Comparison of ENCODE assay signal across 16 mouse cellular contexts in the genomic region with DNA sequence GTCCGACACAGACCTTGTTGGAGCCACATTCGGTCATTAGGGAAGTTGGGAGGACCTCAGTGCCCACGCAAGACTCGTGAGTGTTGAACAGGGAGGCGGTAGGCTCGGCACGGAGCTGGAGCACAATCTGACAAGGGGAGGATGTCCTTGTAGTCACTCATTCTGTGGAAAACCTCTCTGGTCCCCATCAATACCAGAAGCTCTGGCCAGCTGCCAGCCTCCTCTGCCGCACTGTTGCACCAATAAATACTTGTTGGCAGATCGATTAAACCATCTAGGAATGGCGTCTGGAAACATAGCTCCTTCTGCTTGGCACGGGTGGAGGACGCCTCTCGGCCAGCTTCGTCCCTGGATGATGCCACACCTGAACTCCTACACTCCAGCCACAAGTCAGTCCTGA. TPM values are rescaled to one million over a fixed set of nuclear protein-coding genes. Genes with fewer than 3 reads are reported as not detected.
DNase-seq lines count a peak whose midpoint lies in the region; ATAC-seq and TF ChIP-seq lines count a peak whose summit lies in the region.
"Had no signal": no experiment of that assay in that cellular context is flagged by ENCODE, and none has a peak within 500 bp of the region (broad histone marks: within the 10 kb centered on the region; RNA-seq: fewer than 3 reads in every experiment).

No protein-coding gene starts in this region.

- no peaks in the 10 kb centered on the region; the same call in 1 of the 2 replicates for H3K9me3 ChIP-seq in hindbrain, embryonic 10.5 days
- no peaks in the 10 kb centered on the region for H3K9me3 ChIP-seq in hindbrain, postnatal 0 days (ENCODE audit: low read length)
- no peaks in the 10 kb centered on the region for H3K9me3 ChIP-seq in midbrain, embryonic 13.5 days
- no peaks in the 10 kb centered on the region for H3K9me3 ChIP-seq in midbrain, embryonic 14.5 days (ENCODE audit: control insufficient read depth, low read length)
- H3K9me3 ChIP-seq in hindbrain, embryonic 16.5 days (ENCODE audit: control insufficient read depth, low read length), result no peaks in the 10 kb centered on the region
- no peaks in the 10 kb centered on the region for H3K9me3 ChIP-seq in neural tube, embryonic 15.5 days (replicated peaks)
- H3K9me3 ChIP-seq: embryonic facial prominence, embryonic 12.5 days; forebrain, embryonic 12.5 days; heart, embryonic 12.5 days; hindbrain, embryonic 15.5 days had no signal

- H3K27ac ChIP-seq in hindbrain, embryonic 10.5 days, result peak overlapping the region; percentile 80
- no peak overlapping the region for H3K27ac ChIP-seq in hindbrain, postnatal 0 days
- peak overlapping the region; percentile 54; the same call in 1 of the 2 replicates for H3K27ac ChIP-seq in midbrain, embryonic 13.5 days
- H3K27ac ChIP-seq in midbrain, embryonic 14.5 days (replicated peaks; ENCODE audit: low read depth, low read length), result no peak overlapping the region
- no peak overlapping the region for H3K27ac ChIP-seq in hindbrain, embryonic 16.5 days (ENCODE audit: low read depth, low read length)
- H3K27ac ChIP-seq in neural tube, embryonic 15.5 days (replicated peaks), result peak overlapping the region; percentile 48; the same call in 1 of the 2 replicates
- H3K27ac ChIP-seq: embryonic facial prominence, embryonic 12.5 days; forebrain, embryonic 12.5 days; hindbrain, embryonic 15.5 days had no signal

- DNase-seq in hindbrain, embryonic 10.5 days (ENCODE audit: low spot score), result no peak
- no peak for DNase-seq in hindbrain, postnatal 0 days (ENCODE audit: low spot score)
- no peak for DNase-seq in midbrain, embryonic 14.5 days
- DNase-seq in spleen, adult 12 weeks (ENCODE audit: low spot score), result no peak
- DNase-seq: adrenal gland, postnatal 36 days; cerebellum, postnatal 36 days; gastrocnemius, postnatal 25 days; right cerebral cortex, adult 18-20 months had no signal

- peaks cover 22% of the 10 kb centered on the region for H3K27me3 ChIP-seq in hindbrain, embryonic 10.5 days (ENCODE audit: insufficient read depth, poor library complexity, severe bottlenecking)
- no peaks in the 10 kb centered on the region for H3K27me3 ChIP-seq in hindbrain, postnatal 0 days (ENCODE audit: insufficient read depth, low read length)
- no peaks in the 10 kb centered on the region for H3K27me3 ChIP-seq in midbrain, embryonic 13.5 days
- H3K27me3 ChIP-seq in midbrain, embryonic 14.5 days (ENCODE audit: control insufficient read depth, insufficient read depth, low read length), result no peaks in the 10 kb centered on the region
- H3K27me3 ChIP-seq in hindbrain, embryonic 16.5 days (replicated peaks; ENCODE audit: control insufficient read depth, insufficient read depth, low read length), result no peaks in the 10 kb centered on the region
- no peaks in the 10 kb centered on the region for H3K27me3 ChIP-seq in neural tube, embryonic 15.5 days (replicated peaks)
- H3K27me3 ChIP-seq: embryonic facial prominence, embryonic 12.5 days; forebrain, embryonic 12.5 days; heart, embryonic 12.5 days; hindbrain, embryonic 15.5 days had no signal

- H3K36me3 ChIP-seq in hindbrain, embryonic 10.5 days, result peaks cover 74% of the 10 kb centered on the region
- H3K36me3 ChIP-seq in hindbrain, postnatal 0 days (ENCODE audit: insufficient read depth, low read length), result no peaks in the 10 kb centered on the region
- H3K36me3 ChIP-seq in midbrain, embryonic 13.5 days, result peaks cover 9% of the 10 kb centered on the region
- peaks cover 7% of the 10 kb centered on the region for H3K36me3 ChIP-seq in midbrain, embryonic 14.5 days (ENCODE audit: control insufficient read depth, insufficient read depth, low read length)
- H3K36me3 ChIP-seq in hindbrain, embryonic 16.5 days (ENCODE audit: control insufficient read depth, insufficient read depth, low read length), result peaks cover 4% of the 10 kb centered on the region; the same call in 1 of the 2 replicates
- peaks cover 7% of the 10 kb centered on the region; the same call in 1 of the 2 replicates for H3K36me3 ChIP-seq in neural tube, embryonic 15.5 days
- H3K36me3 ChIP-seq: hindbrain, embryonic 15.5 days had no signal

- TF ChIP-seq CTCF in hindbrain, postnatal 0 days (IDR thresholded peaks at IDR 0.05; ENCODE audit: low read depth), result no peak

- WGBS in hindbrain, embryonic 10.5 days, result 82% methylated on average over 14 of the region's 14 CpGs
- 41% methylated on average over 14 of the region's 14 CpGs for WGBS in hindbrain, postnatal 0 days
- 72% methylated on average over 14 of the region's 14 CpGs for WGBS in midbrain, embryonic 13.5 days
- 61% methylated on average over 14 of the region's 14 CpGs for WGBS in midbrain, embryonic 14.5 days
- 46% methylated on average over 14 of the region's 14 CpGs for WGBS in hindbrain, embryonic 16.5 days
- 25% methylated on average over 14 of the region's 14 CpGs for WGBS in neural tube, embryonic 15.5 days

- no peak for ATAC-seq in hindbrain, postnatal 0 days
- no peak for ATAC-seq in midbrain, embryonic 13.5 days
- ATAC-seq in midbrain, embryonic 14.5 days (ENCODE audit: low FRiP score, low TSS enrichment), result no peak
- 0 out of 2 replicates have a peak, but pooled peaks have one; percentile 13 for ATAC-seq in hindbrain, embryonic 16.5 days
- ATAC-seq in neural tube, embryonic 15.5 days (ENCODE audit: low FRiP score), result no peak

- peaks cover 98% of the 10 kb centered on the region for H3K4me1 ChIP-seq in hindbrain, embryonic 10.5 days (replicated peaks)
- peaks cover 15% of the 10 kb centered on the region; the same call in 1 of the 2 replicates for H3K4me1 ChIP-seq in hindbrain, postnatal 0 days (ENCODE audit: insufficient read depth, low read length)
- H3K4me1 ChIP-seq in midbrain, embryonic 13.5 days (replicated peaks), result peaks cover 86% of the 10 kb centered on the region
- H3K4me1 ChIP-seq in midbrain, embryonic 14.5 days (ENCODE audit: control insufficient read depth, insufficient read depth, low read length), result peaks cover 56% of the 10 kb centered on the region
- H3K4me1 ChIP-seq in hindbrain, embryonic 16.5 days (ENCODE audit: control insufficient read depth, insufficient read depth, low read depth, low read length), result peaks cover 21% of the 10 kb centered on the region
- peaks cover 71% of the 10 kb centered on the region for H3K4me1 ChIP-seq in neural tube, embryonic 15.5 days

- no peak overlapping the region for H3K4me2 ChIP-seq in hindbrain, postnatal 0 days (ENCODE audit: low read depth, low read length)
- H3K4me2 ChIP-seq in midbrain, embryonic 13.5 days (replicated peaks), result no peak overlapping the region
- H3K4me2 ChIP-seq in midbrain, embryonic 14.5 days (ENCODE audit: low read length), result no peak overlapping the region
- H3K4me2 ChIP-seq in hindbrain, embryonic 16.5 days (ENCODE audit: low read length), result no peak overlapping the region
- H3K4me2 ChIP-seq in neural tube, embryonic 15.5 days, result no peak overlapping the region
- H3K4me2 ChIP-seq: embryonic facial prominence, embryonic 12.5 days; forebrain, embryonic 12.5 days; heart, embryonic 12.5 days; hindbrain, embryonic 15.5 days had no signal

- H3K9ac ChIP-seq in hindbrain, postnatal 0 days (replicated peaks; ENCODE audit: low read length), result no peak overlapping the region
- peak overlapping the region; percentile 28; the same call in 1 of the 2 replicates for H3K9ac ChIP-seq in midbrain, embryonic 13.5 days (replicated peaks)
- H3K9ac ChIP-seq in midbrain, embryonic 14.5 days (replicated peaks; ENCODE audit: low read length), result no peak overlapping the region
- no peak overlapping the region; the same call in 1 of the 2 replicates for H3K9ac ChIP-seq in hindbrain, embryonic 16.5 days (ENCODE audit: low read depth, low read length)
- H3K9ac ChIP-seq in neural tube, embryonic 15.5 days (replicated peaks), result no peak overlapping the region
- H3K9ac ChIP-seq: embryonic facial prominence, embryonic 12.5 days; forebrain, embryonic 12.5 days; heart, embryonic 12.5 days; hindbrain, embryonic 15.5 days had no signal

- H3K4me3 ChIP-seq in hindbrain, embryonic 10.5 days, result no peak overlapping the region
- H3K4me3 ChIP-seq in hindbrain, postnatal 0 days (ENCODE audit: low read length), result no peak overlapping the region
- no peak overlapping the region for H3K4me3 ChIP-seq in midbrain, embryonic 13.5 days (replicated peaks)
- H3K4me3 ChIP-seq in midbrain, embryonic 14.5 days (replicated peaks; ENCODE audit: low read depth, low read length), result no peak overlapping the region
- no peak overlapping the region for H3K4me3 ChIP-seq in hindbrain, embryonic 16.5 days (ENCODE audit: low read length)
- no peak overlapping the region for H3K4me3 ChIP-seq in neural tube, embryonic 15.5 days (replicated peaks)
- H3K4me3 ChIP-seq: embryonic facial prominence, embryonic 12.5 days; forebrain, embryonic 12.5 days; heart, embryonic 12.5 days; hindbrain, embryonic 15.5 days had no signal

RNA-seq across cellular contexts. Expression of gene Spsb4, which starts 27.5 kb away (rescaled TPM):
- polyA plus RNA-seq in hindbrain, embryonic 10.5 days (2016; fragmentation: Nextera tagmentation; extraction: Ambion mirVana), result 159 and 169 TPM in 2 replicates
- total RNA-seq in hindbrain, postnatal 0 days (2014; rRNA removed), result 67.1 and 82.8 TPM in 2 replicates
- 36.2 and 37.2 TPM in 2 replicates for polyA plus RNA-seq in hindbrain, postnatal 0 days (2015; fragmentation: Nextera tagmentation; extraction: Ambion mirVana)
- polyA plus RNA-seq in midbrain, embryonic 13.5 days (2015; fragmentation: Nextera tagmentation; extraction: Ambion mirVana), result 64.2 and 64.9 TPM in 2 replicates
- 33.9 and 38.5 TPM in 2 replicates for polyA plus RNA-seq in midbrain, embryonic 14.5 days (2014; fragmentation: Nextera tagmentation; extraction: Ambion mirVana)
- polyA plus RNA-seq in hindbrain, embryonic 16.5 days (2015; fragmentation: Nextera tagmentation; extraction: Ambion mirVana), result 39.8 and 42.4 TPM in 2 replicates
- 28.5 and 31.0 TPM in 2 replicates for polyA plus RNA-seq in neural tube, embryonic 15.5 days (2015; fragmentation: Nextera tagmentation; extraction: Ambion mirVana)
- total RNA-seq: neutrophil, adult 5-6 weeks had no signal

Comparison
In these comparisons a context has a peak if more than half of its experiments do, and no peak if none do; other contexts are left out.
1. H3K27ac ChIP-seq: peak in hindbrain, embryonic 10.5 days (single experiment), midbrain, embryonic 13.5 days (single experiment) and neural tube, embryonic 15.5 days (single experiment); none in hindbrain, postnatal 0 days (single experiment), midbrain, embryonic 14.5 days (single experiment) and hindbrain, embryonic 16.5 days (single experiment).